Mouse (Mus musculus): Measurements from ENCODE around the gene Ccdc9b.

Gene Ccdc9b

GRCm38 (mm10) chr2:118778418-118778817 is 16.0 kb upstream of the Ccdc9b start:
- DNase-seq (ENCODE audit: low read depth, low spot score): no peak

- no peak for DNase-seq (ENCODE audit: low read depth, low spot score)
Observed at GRCm38 (mm10) chr2:118776295-118776694, 13.8 kb upstream of the Ccdc9b start.

- DNase-seq (ENCODE audit: low read depth, low spot score): no peak
Observed at GRCm38 (mm10) chr2:118775846-118776245, 13.4 kb upstream of the Ccdc9b start.

- no peak for DNase-seq (ENCODE audit: low read depth, low spot score)
Observed at GRCm38 (mm10) chr2:118775396-118775795, 12.9 kb upstream of the Ccdc9b start.

GRCm38 (mm10) chr2:118774536-118774935 is 12.1 kb upstream of the Ccdc9b start:
- no peak for DNase-seq (ENCODE audit: low read depth, low spot score)

- no peak for DNase-seq (ENCODE audit: low read depth, low spot score)
Observed at GRCm38 (mm10) chr2:118772158-118772874, 9.9 kb upstream of the Ccdc9b start, which contains the start of gene Phgr1. Phgr1 (plus strand) TSS chr2:118772769.

- DNase-seq (ENCODE audit: low read depth, low spot score): no peak
Observed at GRCm38 (mm10) chr2:118766041-118767033, 3.9 kb upstream of the Ccdc9b start.

GRCm38 (mm10) chr2:118764875-118765274 is 2.4 kb upstream of the Ccdc9b start:
- no peak for DNase-seq (ENCODE audit: low read depth, low spot score)

- no peak for DNase-seq (ENCODE audit: low read depth, low spot score)
Observed at GRCm38 (mm10) chr2:118764094-118764831, 1.8 kb upstream of the Ccdc9b start.

GRCm38 (mm10) chr2:118763469-118763868 is 1.0 kb upstream of the Ccdc9b start:
- no peak for DNase-seq (ENCODE audit: low read depth, low spot score)

- DNase-seq (ENCODE audit: low read depth, low spot score): no peak
Observed at GRCm38 (mm10) chr2:118762784-118763148, 305 bp upstream of the Ccdc9b start.

- no peak for DNase-seq (ENCODE audit: low read depth, low spot score)
Observed at GRCm38 (mm10) chr2:118761358-118761757, 1.1 kb downstream of the Ccdc9b start.

GRCm38 (mm10) chr2:118760311-118761025 is 2.0 kb downstream of the Ccdc9b start:
- no peak for DNase-seq (ENCODE audit: low read depth, low spot score)

- DNase-seq (ENCODE audit: low read depth, low spot score): no peak
Observed at GRCm38 (mm10) chr2:118759828-118760227, 2.6 kb downstream of the Ccdc9b start.

- DNase-seq (ENCODE audit: low read depth, low spot score): no peak
Observed at GRCm38 (mm10) chr2:118756103-118756502, 6.4 kb downstream of the Ccdc9b start.

GRCm38 (mm10) chr2:118755407-118755806 is 7.1 kb downstream of the Ccdc9b start:
- DNase-seq (ENCODE audit: low read depth, low spot score): no peak

GRCm38 (mm10) chr2:118754143-118754542 is 8.3 kb downstream of the Ccdc9b start:
- DNase-seq (ENCODE audit: low read depth, low spot score): no peak

GRCm38 (mm10) chr2:118752792-118753108 is 9.7 kb downstream of the Ccdc9b start:
- DNase-seq (ENCODE audit: low read depth, low spot score): no peak

GRCm38 (mm10) chr2:118751896-118752791 is 10.3 kb downstream of the Ccdc9b start:
- no peak for DNase-seq (ENCODE audit: low read depth, low spot score)

GRCm38 (mm10) chr2:118750476-118750875 is 12.0 kb downstream of the Ccdc9b start:
- no peak for DNase-seq (ENCODE audit: low read depth, low spot score)

Data from skeletal muscle tissue, adult 2 months (tissue).